In genomic region chr9:71831756-71832699, GRCm38 (mm10) we compare ENCODE assay signal across 9 mouse cellular contexts.
DNase-seq lines count a peak whose midpoint lies in the region; ATAC-seq and TF ChIP-seq lines count a peak whose summit lies in the region.
"Had no signal": no experiment of that assay in that cellular context is flagged by ENCODE, and none has a peak within 500 bp of the region (broad histone marks: within the 10 kb centered on the region; RNA-seq: fewer than 3 reads in every experiment).

No protein-coding gene starts in this region.

- H3K27ac ChIP-seq in layer of hippocampus, adult 2 months = no peak overlapping the region
- no peak overlapping the region for H3K27ac ChIP-seq in spleen, adult 2 months (ENCODE audit: insufficient read depth, low read length)
- H3K27ac ChIP-seq: limb, embryonic 13.5 days had no signal

- POLR2A ChIA-PET in Patski (lab: Charles Lee) = no interaction called here

- H3K4me1 ChIP-seq in spleen, adult 2 months (ENCODE audit: control insufficient read depth, insufficient read depth, insufficient read length) = peaks cover 3% of the 10 kb centered on the region; the same call in 1 of the 2 replicates
- H3K4me1 ChIP-seq: limb, embryonic 13.5 days had no signal

- H3K36me3 ChIP-seq in spleen, adult 2 months (ENCODE audit: control insufficient read depth, insufficient read depth, low read length) = no peaks in the 10 kb centered on the region
- H3K36me3 ChIP-seq: limb, embryonic 13.5 days had no signal

- H3K4me3 ChIP-seq in layer of hippocampus, adult 2 months = no peak overlapping the region
- no peak overlapping the region for H3K4me3 ChIP-seq in spleen, adult 2 months (ENCODE audit: extremely low read depth, insufficient read depth, insufficient read length)
- H3K4me3 ChIP-seq: limb, embryonic 13.5 days had no signal

- no peak for TF ChIP-seq POLR2A in spleen, adult 2 months (IDR thresholded peaks at IDR 0.05; ENCODE audit: low read depth, low read length)

- no peak for ATAC-seq in Patski
- ATAC-seq in inflammation-experienced regulatory T-cells, adult 6 months = no peak

- peak; percentile 95 for TF ChIP-seq CTCF in Patski (IDR thresholded peaks at IDR 0.05)
- TF ChIP-seq CTCF in layer of hippocampus, adult 2 months (conservative IDR thresholded peaks at IDR 0.05) = peak; percentile 95
- TF ChIP-seq CTCF in spleen, adult 2 months (IDR thresholded peaks at IDR 0.05; ENCODE audit: extremely low read depth, insufficient read depth, insufficient read length, insufficient replicate concordance) = peak; percentile 95

- WGBS in spleen, adult 2 months = 56% methylated on average over 26 of the region's 26 CpGs

- CTCF ChIA-PET in Patski (lab: Charles Lee) = interaction anchor here (1.0 kb wide), 1 partner anchor 581 kb away, joined by 3 read pairs; no protein-coding TSS in a partner anchor

- DNase-seq in CD8-positive naive resting alpha-beta T cell, adult 2 months (ENCODE audit: low read depth in 2 of 2, low spot score in 2 of 2) = peak; percentile 61 to 68
- DNase-seq in Patski (ENCODE audit: low read depth, low spot score) = no peak
- DNase-seq in cerebellum, postnatal 36 days = peak; percentile 63 to 71
- peak; percentile 73 for DNase-seq in heart, adult 8-10 months (ENCODE audit: low spot score)
- DNase-seq in layer of hippocampus, adult 2 months (ENCODE audit: low spot score in 2 of 2) = peak; percentile 16 to 65
- peak; percentile 88 for DNase-seq in lung, postnatal 14 days
- DNase-seq in spleen, adult 2 months (ENCODE audit: low read depth in 1 of 2, low spot score in 2 of 2) = peak; percentile 22 to 72

- in situ Hi-C loops in Patski (cut with MboI; ENCODE audit: low pct_unique_long_range_greater_than_20kb) = loop anchor here (5.0 to 25.0 kb wide), 3 partner anchors 280 to 575 kb away; partner anchors contain the start of gene Tcf12

- H3K27me3 ChIP-seq in Patski = no peaks in the 10 kb centered on the region
- H3K27me3 ChIP-seq in spleen, adult 2 months (ENCODE audit: control insufficient read depth, insufficient read depth, low read length) = no peaks in the 10 kb centered on the region
- H3K27me3 ChIP-seq: limb, embryonic 13.5 days had no signal
